Mouse (Mus musculus): ENCODE results near the gene Bhlhe40. TPM values are rescaled to one million over a fixed set of nuclear protein-coding genes. Genes with fewer than 3 reads are reported as not detected.

The Bhlhe40 gene
- polyA plus RNA-seq (2011; ENCODE audit: insufficient read depth, insufficient read length, low replicate concordance, missing spikeins) = 3.8 and 6.9 TPM in 2 replicates

- WGBS = under 1% methylated on average over 42 of the region's 43 CpGs
- Histone ChIP-seq H3K4me1 (ENCODE audit: control insufficient read depth, insufficient read depth, low read length) (peaks cover 4% of the 10 kb centered on the region; the same call in 1 of the 2 replicates), H3K27ac (ENCODE audit: control insufficient read depth, insufficient read depth, low read depth, low read length, poor library complexity) (peak within 1 kb of the TSS; percentile 85), H3K4me3 (replicated peaks; ENCODE audit: control insufficient read depth, low read depth, low read length) (peak within 1 kb of the TSS; percentile 75)
- TF ChIP-seq CTCF (IDR thresholded peaks at IDR 0.05; ENCODE audit: control insufficient read depth, insufficient read depth, low read length) (no peak), POLR2A (IDR thresholded peaks at IDR 0.05; ENCODE audit: borderline replicate concordance, control insufficient read depth, low read depth, low read length) (peak; percentile 77; the same call in 1 of the 2 replicates)
Measured at GRCm38 (mm10) chr6:108660206-108660877, at the start of gene Bhlhe40. TSS of gene Bhlhe40 (plus strand) at chr6:108660629.

DNA sequence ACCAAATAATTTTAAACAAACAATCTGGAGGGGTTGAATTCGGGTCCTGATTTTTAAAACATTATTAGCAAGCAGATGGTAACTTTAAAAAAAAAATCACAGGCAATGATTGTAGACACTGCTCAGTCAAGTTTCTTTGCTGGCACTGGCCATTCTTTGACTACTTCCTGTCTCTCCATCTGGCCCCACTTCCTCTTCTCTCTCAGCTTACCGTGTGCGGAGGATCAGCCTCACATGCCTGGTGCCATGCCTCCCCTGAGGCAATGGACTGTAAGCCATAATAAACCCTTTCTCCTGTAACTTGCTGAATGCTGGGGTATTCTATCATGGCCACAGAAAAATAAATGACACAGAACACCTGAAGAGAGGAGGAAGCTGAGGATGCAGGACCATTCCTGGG, 48.8 kb upstream of the Bhlhe40 start:
- Histone ChIP-seq H3K4me1 (ENCODE audit: control insufficient read depth, insufficient read depth, low read length) (no peaks in the 10 kb centered on the region; the same call in 1 of the 2 replicates), H3K27ac (ENCODE audit: control insufficient read depth, insufficient read depth, low read depth, low read length, poor library complexity) (no peak overlapping the region), H3K4me3 (replicated peaks; ENCODE audit: control insufficient read depth, low read depth, low read length) (no peak overlapping the region)
- no peak for TF ChIP-seq CTCF (IDR thresholded peaks at IDR 0.05; ENCODE audit: control insufficient read depth, insufficient read depth, low read length)
- TF ChIP-seq POLR2A (IDR thresholded peaks at IDR 0.05; ENCODE audit: borderline replicate concordance, control insufficient read depth, low read depth, low read length) = no peak
- 30% methylated on average over 3 of the region's 3 CpGs for WGBS

- WGBS = 42% methylated on average over 10 of the region's 10 CpGs
- TF ChIP-seq POLR2A (IDR thresholded peaks at IDR 0.05; ENCODE audit: borderline replicate concordance, control insufficient read depth, low read depth, low read length) = no peak
- TF ChIP-seq CTCF (IDR thresholded peaks at IDR 0.05; ENCODE audit: control insufficient read depth, insufficient read depth, low read length) = no peak
- Histone ChIP-seq H3K4me1 (ENCODE audit: control insufficient read depth, insufficient read depth, low read length) (peaks cover 2% of the 10 kb centered on the region; the same call in 1 of the 2 replicates), H3K27ac (ENCODE audit: control insufficient read depth, insufficient read depth, low read depth, low read length, poor library complexity) (peak overlapping the region; percentile 66), H3K4me3 (replicated peaks; ENCODE audit: control insufficient read depth, low read depth, low read length) (no peak overlapping the region)
Measured at GRCm38 (mm10) chr6:108618025-108618424, 42.4 kb upstream of the Bhlhe40 start.

DNA sequence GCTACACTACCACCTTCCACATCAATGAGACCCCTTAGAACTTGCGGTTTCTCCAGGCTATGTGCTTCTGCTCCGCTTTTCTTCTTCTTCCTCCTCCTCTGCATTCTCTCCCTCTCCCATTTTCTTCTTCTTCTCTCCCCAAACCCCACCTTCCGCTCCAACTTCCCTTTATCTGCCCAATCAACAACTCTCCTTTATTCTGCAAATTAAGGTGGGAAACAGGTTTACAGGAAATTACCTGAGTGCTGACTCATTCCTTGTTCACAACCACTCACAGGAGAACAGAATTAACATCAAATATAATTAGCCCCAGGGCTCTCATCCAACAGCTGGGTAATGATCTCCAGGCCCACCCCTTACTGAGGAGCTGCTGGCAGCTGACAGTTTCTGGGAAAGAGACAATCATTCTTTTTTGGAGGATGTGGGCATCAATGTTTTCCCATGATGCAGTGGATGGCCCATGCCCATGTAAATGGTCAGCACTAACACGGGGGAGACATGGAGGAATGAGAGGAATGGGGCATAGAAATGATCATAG, 37.3 kb upstream of the Bhlhe40 start:
- Histone ChIP-seq H3K4me3 (replicated peaks; ENCODE audit: control insufficient read depth, low read depth, low read length) (no peak overlapping the region), H3K4me1 (ENCODE audit: control insufficient read depth, insufficient read depth, low read length) (peaks cover 2% of the 10 kb centered on the region; the same call in 1 of the 2 replicates), H3K27ac (ENCODE audit: control insufficient read depth, insufficient read depth, low read depth, low read length, poor library complexity) (no peak overlapping the region)
- TF ChIP-seq CTCF (IDR thresholded peaks at IDR 0.05; ENCODE audit: control insufficient read depth, insufficient read depth, low read length) (no peak), POLR2A (IDR thresholded peaks at IDR 0.05; ENCODE audit: borderline replicate concordance, control insufficient read depth, low read depth, low read length) (no peak)
- WGBS = 76% methylated on average over 4 of the region's 4 CpGs

- no peak for TF ChIP-seq POLR2A (IDR thresholded peaks at IDR 0.05; ENCODE audit: borderline replicate concordance, control insufficient read depth, low read depth, low read length)
- TF ChIP-seq CTCF (IDR thresholded peaks at IDR 0.05; ENCODE audit: control insufficient read depth, insufficient read depth, low read length) = no peak
- Histone ChIP-seq H3K4me1 (ENCODE audit: control insufficient read depth, insufficient read depth, low read length) (peaks cover 2% of the 10 kb centered on the region; the same call in 1 of the 2 replicates), H3K4me3 (replicated peaks; ENCODE audit: control insufficient read depth, low read depth, low read length) (no peak overlapping the region), H3K27ac (ENCODE audit: control insufficient read depth, insufficient read depth, low read depth, low read length, poor library complexity) (no peak overlapping the region)
- 34% methylated on average over 4 of the region's 4 CpGs for WGBS
Measured at GRCm38 (mm10) chr6:108624915-108625314, 35.5 kb upstream of the Bhlhe40 start.

DNA sequence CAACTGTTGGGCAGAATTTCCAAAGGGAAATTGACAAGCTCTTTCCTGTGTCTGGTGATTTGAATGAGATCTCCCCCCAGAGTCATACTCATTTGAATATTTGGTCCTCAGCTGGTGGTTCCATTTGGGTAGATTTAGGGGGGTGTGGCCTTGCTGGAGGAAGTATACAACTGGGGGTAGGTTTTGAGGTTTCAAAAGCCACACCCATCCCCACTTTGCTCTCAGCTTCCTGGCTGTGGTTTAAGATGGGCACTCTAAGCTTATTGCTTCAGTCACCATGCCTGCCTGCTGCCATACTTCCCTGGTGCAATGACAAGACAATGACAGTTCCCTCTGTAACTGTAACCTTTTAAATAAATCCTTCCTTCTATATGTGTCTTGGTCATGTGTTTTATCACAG, 29.7 kb upstream of the Bhlhe40 start:
- TF ChIP-seq CTCF (IDR thresholded peaks at IDR 0.05; ENCODE audit: control insufficient read depth, insufficient read depth, low read length) (no peak), POLR2A (IDR thresholded peaks at IDR 0.05; ENCODE audit: borderline replicate concordance, control insufficient read depth, low read depth, low read length) (no peak)
- Histone ChIP-seq H3K4me3 (replicated peaks; ENCODE audit: control insufficient read depth, low read depth, low read length) (no peak overlapping the region), H3K4me1 (ENCODE audit: control insufficient read depth, insufficient read depth, low read length) (no peaks in the 10 kb centered on the region; the same call in 1 of the 2 replicates), H3K27ac (ENCODE audit: control insufficient read depth, insufficient read depth, low read depth, low read length, poor library complexity) (no peak overlapping the region)

DNA sequence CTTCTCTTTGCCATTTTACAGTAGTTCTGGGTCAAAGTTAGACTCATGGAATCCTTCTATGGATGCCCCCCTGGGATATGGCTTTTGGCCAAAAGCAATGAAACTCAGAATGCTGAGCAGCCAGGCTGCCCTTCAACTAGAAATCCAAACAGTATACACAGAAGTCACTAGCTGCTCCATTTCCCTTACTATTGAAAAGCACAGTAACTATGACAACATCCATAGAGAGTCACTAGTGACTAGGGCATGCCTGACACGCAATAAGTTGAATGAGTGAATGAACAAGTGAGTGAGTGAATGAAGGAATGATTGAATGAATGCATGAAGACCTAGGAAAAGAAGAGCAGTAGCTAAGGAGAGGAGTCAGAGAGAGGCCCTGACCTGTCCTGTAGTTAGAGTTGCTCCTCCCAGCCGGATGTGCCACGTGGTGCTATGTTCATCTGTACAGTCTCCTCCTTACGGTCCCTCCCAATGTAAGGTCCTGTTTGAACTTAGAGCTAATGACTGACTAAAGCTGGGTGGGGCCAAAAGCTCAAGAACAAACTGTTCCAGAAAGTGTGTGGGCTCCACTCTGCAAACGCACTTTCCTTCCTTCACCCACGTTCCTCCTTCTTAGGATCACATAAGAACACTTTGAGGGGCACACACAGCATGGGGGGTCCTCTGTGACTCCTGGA, 22.1 kb upstream of the Bhlhe40 start:
- 83% methylated on average over 6 of the region's 6 CpGs for WGBS
- H3K27ac ChIP-seq (ENCODE audit: control insufficient read depth, insufficient read depth, low read depth, low read length, poor library complexity) = no peak overlapping the region
- no peak overlapping the region for H3K4me3 ChIP-seq (replicated peaks; ENCODE audit: control insufficient read depth, low read depth, low read length)

DNA sequence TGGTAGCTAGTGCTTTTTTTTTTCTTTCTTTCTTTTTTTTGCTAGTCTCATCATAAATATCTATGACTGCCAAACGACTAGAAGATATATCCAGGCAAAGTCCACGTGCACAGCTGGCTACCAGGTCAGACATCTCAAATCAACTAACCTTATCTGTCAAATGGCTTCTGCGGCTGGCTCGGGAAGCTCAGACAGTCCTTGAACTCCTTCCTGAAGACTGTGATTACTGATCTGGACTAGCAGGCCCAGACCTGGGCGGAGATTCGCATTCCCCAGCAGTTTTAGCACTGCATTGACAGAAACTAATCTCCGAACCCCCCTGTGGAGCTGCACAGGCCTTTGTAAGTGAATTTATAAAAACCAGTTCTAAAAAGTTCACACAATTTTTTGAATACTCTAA, 18.4 kb upstream of the Bhlhe40 start:
- Histone ChIP-seq H3K4me3 (replicated peaks; ENCODE audit: control insufficient read depth, low read depth, low read length) (no peak overlapping the region), H3K27ac (ENCODE audit: control insufficient read depth, insufficient read depth, low read depth, low read length, poor library complexity) (no peak overlapping the region), H3K4me1 (ENCODE audit: control insufficient read depth, insufficient read depth, low read length) (peaks cover 1% of the 10 kb centered on the region; the same call in 1 of the 2 replicates)
- TF ChIP-seq POLR2A (IDR thresholded peaks at IDR 0.05; ENCODE audit: borderline replicate concordance, control insufficient read depth, low read depth, low read length) (no peak), CTCF (IDR thresholded peaks at IDR 0.05; ENCODE audit: control insufficient read depth, insufficient read depth, low read length) (no peak)
- WGBS = 82% methylated on average over 7 of the region's 7 CpGs

More for the DNA sequence above, 22.1 kb upstream of the Bhlhe40 start:
- no peak for TF ChIP-seq POLR2A (IDR thresholded peaks at IDR 0.05; ENCODE audit: borderline replicate concordance, control insufficient read depth, low read depth, low read length)
- TF ChIP-seq CTCF (IDR thresholded peaks at IDR 0.05; ENCODE audit: control insufficient read depth, insufficient read depth, low read length) = no peak
- H3K4me1 ChIP-seq (ENCODE audit: control insufficient read depth, insufficient read depth, low read length) = peaks cover 1% of the 10 kb centered on the region; the same call in 1 of the 2 replicates
